Mouse (Mus musculus): ENCODE measurements around the gene Hint3.

Gene Hint3

DNA sequence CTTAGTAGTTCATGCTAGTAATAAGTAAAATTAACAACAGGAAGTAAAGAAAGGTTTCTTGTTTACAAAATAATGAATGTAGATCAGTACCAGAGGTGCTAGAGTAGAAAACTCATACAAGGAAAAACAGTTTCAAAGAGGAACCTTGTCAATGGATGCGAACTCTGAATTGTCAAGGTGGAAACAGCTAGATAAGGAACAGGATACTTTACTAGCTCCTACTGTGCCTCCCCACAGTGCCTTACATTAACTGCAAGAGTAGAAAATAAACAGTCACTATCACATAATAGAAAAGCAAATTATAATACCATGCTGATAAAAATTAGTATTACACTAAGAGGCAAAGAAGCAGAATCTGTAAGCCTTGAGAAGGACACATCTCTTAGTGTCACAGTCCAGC is 43.7 kb downstream of the Hint3 start:
- DNase-seq: no peak

DNA sequence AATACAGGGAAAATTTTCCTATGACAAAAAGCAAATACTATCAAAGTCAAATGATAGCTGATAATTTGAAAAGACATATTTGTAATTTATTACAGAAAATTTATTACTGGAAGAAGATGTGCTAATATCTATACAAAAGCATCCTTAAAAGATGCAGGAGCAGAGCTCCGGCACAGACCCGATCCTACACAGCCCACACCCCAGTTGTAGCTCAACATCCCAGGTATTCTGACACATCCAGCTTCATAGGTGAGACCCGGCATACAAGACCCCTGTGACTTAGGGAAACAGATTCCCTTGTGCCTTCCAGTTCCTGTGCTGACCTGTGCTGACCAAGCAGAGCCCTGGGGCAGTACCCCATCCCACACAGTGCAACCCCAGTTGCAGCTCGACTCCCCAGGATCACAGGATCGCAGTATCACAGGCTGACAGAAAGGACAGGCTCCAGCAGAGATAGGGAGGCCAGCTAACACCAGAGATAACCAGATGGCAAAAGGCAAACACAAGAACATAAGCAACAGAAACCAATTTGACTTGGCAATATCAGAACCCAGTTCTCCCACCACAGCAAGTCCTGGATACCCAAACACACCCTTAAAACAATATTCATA is 51.7 kb downstream of the Hint3 start:
- no peak for DNase-seq

- DNase-seq: no peak
Observed at GRCm38 (mm10) chr10:30566364-30566763, 63.1 kb downstream of the Hint3 start.

DNA sequence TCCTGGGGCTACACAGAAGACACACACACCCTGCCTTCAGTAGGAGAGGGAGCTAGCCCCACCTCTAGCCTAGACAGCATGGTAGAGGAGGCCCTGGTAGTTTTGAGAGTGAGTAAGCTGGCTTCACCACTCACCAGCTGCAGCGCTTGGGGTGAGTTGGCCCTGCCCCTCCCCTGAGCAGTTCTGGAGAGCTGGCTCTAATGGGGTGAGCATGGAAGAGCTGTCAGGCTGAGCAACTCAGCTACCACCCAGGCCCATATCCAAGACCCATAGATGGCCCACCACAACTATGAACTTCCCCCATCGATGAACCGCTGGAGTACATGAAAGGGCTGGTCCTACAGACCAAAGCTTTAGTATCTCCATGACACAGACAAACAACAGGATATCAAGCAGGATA is 64.8 kb downstream of the Hint3 start:
- no peak for DNase-seq
